Mouse (Mus musculus): ENCODE measurements around the gene Plekha1. TPM values are rescaled to one million over a fixed set of nuclear protein-coding genes. Genes with fewer than 3 reads are reported as not detected.
A peak's percentile ranks its signal among the peaks of the same experiment; 100 is the strongest.

The Plekha1 gene
- polyA plus RNA-seq (2014; fragmentation: Nextera tagmentation; extraction: Ambion mirVana), result 69.9 and 71.0 TPM in 2 replicates

DNA sequence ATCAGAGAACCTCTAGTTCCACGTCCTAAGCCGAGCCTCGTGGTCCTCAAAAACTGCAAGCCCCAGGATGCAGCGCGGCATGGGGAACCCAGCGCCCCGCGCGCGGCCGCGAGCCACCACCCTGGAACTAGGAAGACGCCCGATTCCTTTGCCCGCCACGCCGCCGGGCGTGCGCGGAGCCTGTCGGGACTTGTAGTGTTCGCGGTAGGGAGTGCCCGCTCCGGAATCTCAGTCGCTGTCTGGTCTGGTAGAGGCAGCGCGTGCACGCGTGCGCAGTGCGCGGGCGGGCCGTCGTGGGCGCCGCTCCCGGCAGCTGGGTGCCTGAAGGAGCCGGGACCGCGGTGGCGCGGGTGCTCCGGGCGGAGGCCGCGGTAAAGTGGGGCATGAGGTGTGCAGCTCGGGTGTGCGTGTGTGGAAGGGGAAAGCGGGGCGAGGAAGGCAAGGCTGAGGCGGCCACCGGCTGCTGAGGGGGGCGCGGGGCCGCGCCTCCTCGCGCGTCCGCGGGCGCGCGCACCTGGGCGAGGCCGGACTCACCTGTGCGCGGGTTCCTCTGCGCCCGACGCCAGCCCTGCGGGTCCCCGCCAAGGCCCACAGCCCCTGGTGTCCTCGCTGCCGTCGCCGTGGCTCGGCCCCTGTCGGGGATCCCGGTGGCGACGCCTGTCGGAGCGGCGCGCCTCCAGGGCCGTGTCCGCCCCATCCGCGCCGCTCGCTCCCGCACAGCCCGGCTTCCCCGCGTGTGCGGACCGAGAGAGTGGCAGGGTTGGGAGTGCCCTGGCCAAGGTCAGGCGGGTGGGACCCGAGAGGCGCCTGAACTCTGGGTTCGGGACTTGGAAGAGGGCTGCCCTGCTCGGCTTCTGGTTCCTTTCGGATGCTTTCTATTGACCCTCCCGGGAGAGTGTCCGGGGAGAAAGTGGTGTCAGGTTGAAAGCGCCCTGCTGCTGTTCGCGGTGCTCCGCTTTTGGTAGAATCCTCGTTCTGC lies at the start of gene Plekha1:
Gene Plekha1 (plus strand): TSS at position 144 of the 979 bp plus-strand sequence.
- under 1% methylated on average over 80 of the region's 114 CpGs for WGBS
- Histone ChIP-seq H3K27me3 (ENCODE audit: control insufficient read depth, insufficient read depth, low read length) (no peaks in the 10 kb centered on the region), H3K36me3 (ENCODE audit: control insufficient read depth, insufficient read depth, low read length) (no peaks in the 10 kb centered on the region), H3K4me1 (ENCODE audit: control insufficient read depth, insufficient read depth, low read length) (peaks cover 14% of the 10 kb centered on the region), H3K4me3 (ENCODE audit: low read depth, low read length) (peak within 1 kb of the TSS; percentile 78), H3K9ac (replicated peaks; ENCODE audit: low read depth, low read length) (peak within 1 kb of the TSS; percentile 90), H3K27ac (ENCODE audit: low read depth, low read length) (peak within 1 kb of the TSS; percentile 89), H3K4me2 (ENCODE audit: low read depth, low read length) (peak within 1 kb of the TSS; percentile 67), H3K9me3 (ENCODE audit: control insufficient read depth, low read length) (no peaks in the 10 kb centered on the region)
- ATAC-seq (ENCODE audit: low read depth), result peak; percentile 98

DNA sequence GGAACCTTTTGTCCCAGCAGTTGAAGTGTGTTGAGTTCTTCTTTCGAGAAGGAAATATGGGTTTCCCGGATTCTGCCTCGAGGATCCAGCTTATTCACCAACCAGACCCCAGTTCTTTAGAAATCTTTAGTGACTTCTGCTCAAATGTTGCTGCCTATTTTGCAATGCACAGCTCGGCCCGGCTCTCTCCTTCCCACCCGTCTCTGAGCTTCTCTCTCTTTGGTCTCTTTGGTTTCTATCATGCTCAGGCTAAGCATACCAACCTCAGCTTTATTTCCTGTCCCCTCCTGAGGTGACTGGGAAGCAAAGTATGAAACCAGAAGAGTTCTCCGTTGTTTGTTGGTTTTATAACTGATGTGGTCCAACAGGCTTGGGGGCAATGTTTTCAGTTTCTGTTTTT lies 49.3 kb upstream of the Plekha1 start:
- Histone ChIP-seq H3K4me2 (ENCODE audit: low read depth, low read length) (no peak overlapping the region), H3K4me3 (ENCODE audit: low read depth, low read length) (no peak overlapping the region), H3K4me1 (ENCODE audit: control insufficient read depth, insufficient read depth, low read length) (no peaks in the 10 kb centered on the region), H3K27ac (ENCODE audit: low read depth, low read length) (no peak overlapping the region), H3K27me3 (ENCODE audit: control insufficient read depth, insufficient read depth, low read length) (no peaks in the 10 kb centered on the region), H3K9ac (replicated peaks; ENCODE audit: low read depth, low read length) (no peak overlapping the region), H3K36me3 (ENCODE audit: control insufficient read depth, insufficient read depth, low read length) (no peaks in the 10 kb centered on the region), H3K9me3 (ENCODE audit: control insufficient read depth, low read length) (no peaks in the 10 kb centered on the region)
- WGBS, result 89% methylated on average over 7 of the region's 7 CpGs
- ATAC-seq (ENCODE audit: low read depth), result no peak

DNA sequence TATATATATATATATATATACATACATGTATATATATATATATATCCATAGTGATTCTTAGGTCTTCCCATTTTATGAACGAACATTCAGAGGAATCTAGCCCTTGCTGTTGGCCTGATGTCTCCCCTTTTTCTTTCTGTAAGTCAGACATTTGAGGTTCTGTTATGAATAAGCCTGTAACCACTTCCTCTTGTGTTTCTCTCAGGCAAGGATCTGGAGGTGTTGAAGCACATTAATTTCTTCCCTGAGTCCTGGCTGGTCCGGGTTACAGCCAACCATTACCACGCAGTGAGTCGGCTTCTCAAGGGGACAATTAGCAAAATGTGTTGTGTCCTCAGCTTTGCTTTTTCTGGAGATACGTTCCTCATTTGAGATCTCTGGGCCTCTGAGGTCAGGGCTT lies 46.7 kb upstream of the Plekha1 start:
- H3K4me1 ChIP-seq (ENCODE audit: control insufficient read depth, insufficient read depth, low read length), result no peaks in the 10 kb centered on the region
- no peak overlapping the region for H3K4me2 ChIP-seq (ENCODE audit: low read depth, low read length)
- no peaks in the 10 kb centered on the region for H3K9me3 ChIP-seq (ENCODE audit: control insufficient read depth, low read length)
- 74% methylated on average over 5 of the region's 5 CpGs for WGBS
- no peak for ATAC-seq (ENCODE audit: low read depth)
- no peak overlapping the region for H3K4me3 ChIP-seq (ENCODE audit: low read depth, low read length)
- no peaks in the 10 kb centered on the region for H3K27me3 ChIP-seq (ENCODE audit: control insufficient read depth, insufficient read depth, low read length)
- H3K36me3 ChIP-seq (ENCODE audit: control insufficient read depth, insufficient read depth, low read length), result no peaks in the 10 kb centered on the region
- H3K27ac ChIP-seq (ENCODE audit: low read depth, low read length), result no peak overlapping the region
- H3K9ac ChIP-seq (replicated peaks; ENCODE audit: low read depth, low read length), result no peak overlapping the region

DNA sequence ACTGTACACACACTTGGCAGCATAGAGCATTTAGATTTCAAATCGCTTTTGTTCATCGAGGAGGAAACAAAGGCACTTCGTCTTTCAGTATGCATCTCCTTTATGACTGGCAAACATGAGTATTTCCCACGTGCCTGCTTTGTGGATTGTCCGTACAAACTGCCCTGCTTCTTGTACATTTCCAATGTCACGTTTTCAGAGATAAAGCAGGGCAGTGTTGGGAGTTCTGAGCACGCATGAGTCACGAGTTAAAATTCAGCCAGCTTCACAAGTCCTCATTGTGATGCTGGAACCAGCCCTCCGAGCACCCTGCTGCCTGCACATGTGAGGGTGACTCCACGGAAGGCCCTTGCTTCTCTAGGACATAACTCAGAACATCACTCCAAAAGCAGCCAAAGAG lies 45.9 kb upstream of the Plekha1 start:
- Histone ChIP-seq H3K27ac (ENCODE audit: low read depth, low read length) (no peak overlapping the region), H3K27me3 (ENCODE audit: control insufficient read depth, insufficient read depth, low read length) (no peaks in the 10 kb centered on the region), H3K9me3 (ENCODE audit: control insufficient read depth, low read length) (no peaks in the 10 kb centered on the region), H3K36me3 (ENCODE audit: control insufficient read depth, insufficient read depth, low read length) (no peaks in the 10 kb centered on the region), H3K9ac (replicated peaks; ENCODE audit: low read depth, low read length) (no peak overlapping the region), H3K4me2 (ENCODE audit: low read depth, low read length) (no peak overlapping the region), H3K4me1 (ENCODE audit: control insufficient read depth, insufficient read depth, low read length) (no peaks in the 10 kb centered on the region), H3K4me3 (ENCODE audit: low read depth, low read length) (no peak overlapping the region)
- no peak for ATAC-seq (ENCODE audit: low read depth)
- WGBS, result 63% methylated on average over 10 of the region's 10 CpGs

DNA sequence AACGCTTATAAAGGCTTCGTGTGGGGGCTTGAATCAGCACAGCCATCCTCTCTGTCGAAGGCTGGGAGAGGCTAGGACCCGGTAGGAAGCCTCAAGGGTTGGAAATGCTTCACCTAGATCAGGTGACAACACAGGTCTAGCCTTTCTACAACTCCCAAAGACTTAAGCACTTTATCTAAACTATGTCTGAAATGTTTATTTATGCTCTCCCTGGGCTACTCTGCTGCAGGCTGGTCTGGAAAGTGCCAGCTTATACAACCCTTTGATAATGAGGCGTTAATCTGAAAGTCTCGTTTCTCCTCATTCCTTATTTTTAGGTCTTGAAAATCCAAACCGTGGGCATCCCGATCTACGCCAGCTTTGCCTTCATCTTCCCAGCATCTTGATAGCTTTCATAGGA lies 41.6 kb upstream of the Plekha1 start:
- Histone ChIP-seq H3K36me3 (ENCODE audit: control insufficient read depth, insufficient read depth, low read length) (no peaks in the 10 kb centered on the region), H3K9me3 (ENCODE audit: control insufficient read depth, low read length) (no peaks in the 10 kb centered on the region), H3K27me3 (ENCODE audit: control insufficient read depth, insufficient read depth, low read length) (no peaks in the 10 kb centered on the region), H3K4me1 (ENCODE audit: control insufficient read depth, insufficient read depth, low read length) (no peaks in the 10 kb centered on the region), H3K27ac (ENCODE audit: low read depth, low read length) (no peak overlapping the region), H3K9ac (replicated peaks; ENCODE audit: low read depth, low read length) (no peak overlapping the region), H3K4me2 (ENCODE audit: low read depth, low read length) (no peak overlapping the region), H3K4me3 (ENCODE audit: low read depth, low read length) (no peak overlapping the region)
- 83% methylated on average over 9 of the region's 9 CpGs for WGBS
- no peak for ATAC-seq (ENCODE audit: low read depth)

DNA sequence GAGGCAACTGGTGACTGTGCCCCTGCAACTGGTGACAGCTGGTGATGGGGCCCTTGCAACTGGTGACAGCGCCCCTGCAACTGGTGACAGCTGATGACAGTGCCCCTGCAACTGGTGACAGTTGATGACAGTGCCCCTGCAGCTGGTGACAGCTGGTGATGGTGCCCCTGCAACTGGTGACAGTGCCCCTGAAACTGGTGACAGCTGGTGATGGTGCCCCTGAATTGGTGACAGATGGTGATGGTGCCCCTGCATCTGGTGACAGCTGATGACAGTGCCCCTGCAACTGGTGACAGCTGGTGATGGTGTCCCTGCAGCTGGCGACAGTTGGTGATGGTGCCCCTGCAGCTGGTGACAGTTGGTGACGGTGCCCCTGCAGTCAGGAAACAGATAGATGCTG lies 39.2 kb upstream of the Plekha1 start:
- no peak overlapping the region for H3K9ac ChIP-seq (replicated peaks; ENCODE audit: low read depth, low read length)
- no peaks in the 10 kb centered on the region for H3K27me3 ChIP-seq (ENCODE audit: control insufficient read depth, insufficient read depth, low read length)
- H3K4me3 ChIP-seq (ENCODE audit: low read depth, low read length), result no peak overlapping the region
- no peak for ATAC-seq (ENCODE audit: low read depth)
- H3K4me2 ChIP-seq (ENCODE audit: low read depth, low read length), result no peak overlapping the region
- H3K9me3 ChIP-seq (ENCODE audit: control insufficient read depth, low read length), result no peaks in the 10 kb centered on the region
- WGBS, result 78% methylated on average over 3 of the region's 3 CpGs
- no peaks in the 10 kb centered on the region for H3K4me1 ChIP-seq (ENCODE audit: control insufficient read depth, insufficient read depth, low read length)
- no peaks in the 10 kb centered on the region for H3K36me3 ChIP-seq (ENCODE audit: control insufficient read depth, insufficient read depth, low read length)
- H3K27ac ChIP-seq (ENCODE audit: low read depth, low read length), result no peak overlapping the region

DNA sequence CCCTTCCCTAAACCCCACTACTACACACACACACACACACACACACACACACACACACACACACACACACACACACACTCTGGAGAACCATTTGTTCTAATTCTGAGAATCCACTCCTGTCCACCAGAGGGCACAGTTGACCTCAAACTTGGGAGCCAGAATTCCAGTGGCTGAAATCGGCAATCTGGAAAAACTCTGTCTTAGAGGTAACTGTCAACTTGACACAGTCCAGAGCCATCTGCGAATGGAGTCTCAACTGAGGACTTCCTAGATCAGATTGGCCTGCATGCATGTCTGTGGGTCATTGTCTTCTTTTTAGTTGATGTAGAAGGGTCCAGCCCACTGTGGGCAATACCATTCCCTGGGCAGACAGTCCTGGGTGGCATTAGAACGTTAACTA lies 38.1 kb upstream of the Plekha1 start:
- H3K4me1 ChIP-seq (ENCODE audit: control insufficient read depth, insufficient read depth, low read length), result no peaks in the 10 kb centered on the region
- H3K36me3 ChIP-seq (ENCODE audit: control insufficient read depth, insufficient read depth, low read length), result no peaks in the 10 kb centered on the region
- H3K9me3 ChIP-seq (ENCODE audit: control insufficient read depth, low read length), result no peaks in the 10 kb centered on the region
- WGBS, result 63% methylated on average over 3 of the region's 3 CpGs
- no peak for ATAC-seq (ENCODE audit: low read depth)
- no peak overlapping the region for H3K4me2 ChIP-seq (ENCODE audit: low read depth, low read length)
- no peak overlapping the region for H3K9ac ChIP-seq (replicated peaks; ENCODE audit: low read depth, low read length)
- H3K4me3 ChIP-seq (ENCODE audit: low read depth, low read length), result no peak overlapping the region
- no peaks in the 10 kb centered on the region for H3K27me3 ChIP-seq (ENCODE audit: control insufficient read depth, insufficient read depth, low read length)
- no peak overlapping the region for H3K27ac ChIP-seq (ENCODE audit: low read depth, low read length)

DNA sequence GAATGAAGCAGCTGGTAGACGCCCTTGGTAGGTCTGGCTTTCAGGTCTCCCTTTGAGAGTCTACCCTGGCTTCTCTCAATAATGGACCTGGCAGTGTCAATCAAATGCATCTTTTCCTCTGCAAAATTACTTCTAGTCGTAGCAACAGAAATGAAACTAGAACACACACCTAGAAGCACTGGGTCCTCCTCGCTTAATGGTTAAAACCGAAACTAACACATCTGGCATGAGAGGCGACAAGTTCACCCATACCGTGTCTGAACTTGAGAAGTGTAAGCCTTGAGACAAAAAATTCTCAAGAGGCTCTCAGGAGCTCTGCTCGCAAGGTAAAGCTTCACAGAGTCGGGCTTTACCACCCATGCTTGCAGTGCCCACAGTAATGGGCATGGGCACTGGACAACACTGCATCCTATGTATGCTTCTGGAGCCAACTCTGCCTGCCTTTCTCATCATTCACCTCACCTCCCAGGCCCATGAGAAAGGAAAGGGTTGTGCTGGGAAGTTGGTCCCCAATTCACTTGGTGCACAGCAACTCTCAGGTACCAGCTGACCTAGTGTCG lies 37.6 kb upstream of the Plekha1 start:
- Histone ChIP-seq H3K36me3 (ENCODE audit: control insufficient read depth, insufficient read depth, low read length) (no peaks in the 10 kb centered on the region), H3K27me3 (ENCODE audit: control insufficient read depth, insufficient read depth, low read length) (no peaks in the 10 kb centered on the region), H3K27ac (ENCODE audit: low read depth, low read length) (no peak overlapping the region), H3K4me2 (ENCODE audit: low read depth, low read length) (no peak overlapping the region), H3K4me3 (ENCODE audit: low read depth, low read length) (no peak overlapping the region), H3K9me3 (ENCODE audit: control insufficient read depth, low read length) (no peaks in the 10 kb centered on the region), H3K9ac (replicated peaks; ENCODE audit: low read depth, low read length) (no peak overlapping the region), H3K4me1 (ENCODE audit: control insufficient read depth, insufficient read depth, low read length) (no peaks in the 10 kb centered on the region)
- no peak for ATAC-seq (ENCODE audit: low read depth)
- 92% methylated on average over 9 of the region's 9 CpGs for WGBS

DNA sequence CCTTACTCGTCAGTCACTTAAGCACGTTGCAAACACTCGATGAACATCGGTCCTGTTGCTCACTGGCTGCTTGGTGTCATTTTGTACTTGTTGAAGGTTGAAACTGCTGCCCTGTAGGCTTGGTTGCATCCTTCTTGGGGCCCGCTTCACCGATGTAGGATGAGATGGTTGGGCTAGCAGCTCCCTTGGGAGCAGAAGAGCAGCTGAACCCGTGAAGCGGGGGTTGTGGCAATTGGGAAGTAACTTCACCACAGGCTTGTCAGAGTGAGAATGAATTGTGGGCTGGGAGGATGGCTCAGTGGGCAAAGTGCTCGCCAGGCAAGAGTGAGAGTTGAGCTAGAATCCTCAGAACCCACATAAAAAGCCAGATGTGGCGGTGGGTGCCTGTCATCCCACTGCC lies 37.1 kb upstream of the Plekha1 start:
- Histone ChIP-seq H3K9ac (replicated peaks; ENCODE audit: low read depth, low read length) (no peak overlapping the region), H3K27ac (ENCODE audit: low read depth, low read length) (no peak overlapping the region), H3K27me3 (ENCODE audit: control insufficient read depth, insufficient read depth, low read length) (no peaks in the 10 kb centered on the region), H3K9me3 (ENCODE audit: control insufficient read depth, low read length) (no peaks in the 10 kb centered on the region), H3K4me3 (ENCODE audit: low read depth, low read length) (no peak overlapping the region), H3K36me3 (ENCODE audit: control insufficient read depth, insufficient read depth, low read length) (no peaks in the 10 kb centered on the region), H3K4me2 (ENCODE audit: low read depth, low read length) (no peak overlapping the region), H3K4me1 (ENCODE audit: control insufficient read depth, insufficient read depth, low read length) (no peaks in the 10 kb centered on the region)
- WGBS, result 84% methylated on average over 10 of the region's 10 CpGs
- no peak for ATAC-seq (ENCODE audit: low read depth)

Measured in neural tube, embryonic 14.5 days (tissue).